Mouse (Mus musculus): ENCODE results near the gene Cavin3.

DNA sequence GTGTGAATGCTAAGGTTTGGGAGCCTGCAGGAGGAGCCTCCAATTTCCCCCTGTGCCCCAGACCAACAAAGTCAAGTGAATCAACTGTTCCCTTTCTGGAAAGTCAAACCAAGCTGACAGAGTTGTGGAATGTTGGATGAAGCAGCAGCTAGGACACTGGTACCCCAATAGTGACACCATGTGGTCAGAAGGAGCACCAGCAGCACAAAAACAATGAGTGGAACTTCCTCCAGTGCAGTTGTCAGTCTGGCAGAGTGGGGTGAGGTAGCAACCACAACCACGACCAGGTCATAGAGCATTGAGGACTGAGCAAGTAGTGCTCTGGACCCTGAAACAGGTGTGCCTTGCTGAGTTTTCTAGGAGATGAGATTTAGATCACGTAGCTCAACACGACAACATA is 4.3 kb downstream of the Cavin3 start:
- peak; percentile 47; the same call in 1 of the 2 replicates for TF ChIP-seq CTCF (IDR thresholded peaks at IDR 0.05; ENCODE audit: control insufficient read depth, insufficient read depth, insufficient replicate concordance, low read depth, low read length)
- TF ChIP-seq POLR2A (IDR thresholded peaks at IDR 0.05; ENCODE audit: control insufficient read depth, low read depth, low read length): no peak
